Mouse (Mus musculus) hindbrain, embryonic 11.5 days (tissue): Measurements from ENCODE around the gene Rab11fip4. TPM values are rescaled to one million over a fixed set of nuclear protein-coding genes. Genes with fewer than 3 reads are reported as not detected.

Experiments
- ATAC-seq: fragments of 200-750 bp; cut with Nextera tagmentation; 2 replicates; pipeline ENCODE4 v1.8.0; 2017; ENCODE audit warnings: mild to moderate bottlenecking, moderate TSS enrichment, moderate library complexity; ENCODE audit not compliant: low FRiP score
- DNase-seq: peaks from one replicate; pipeline ENCODE4 v3.0.0-alpha.2; 2015; ENCODE audit warnings: low spot score
- H3K27ac ChIP-seq: fragments of 300-500 bp; sonication (generic); 2 replicates; pipeline ENCODE4 v1.5.1; 2014; ENCODE audit warnings: mild to moderate bottlenecking, low read depth, low read length
- H3K27me3 ChIP-seq: fragments of 300-500 bp; sonication (generic); 2 replicates; pipeline ENCODE4 v1.6.1; 2014; ENCODE audit warnings: mild to moderate bottlenecking, low read length, moderate library complexity, mixed read lengths; ENCODE audit not compliant: control insufficient read depth, insufficient read depth
- H3K36me3 ChIP-seq: fragments of 300-500 bp; sonication (generic); 2 replicates; pipeline ENCODE4 v1.6.1; 2014; ENCODE audit warnings: mild to moderate bottlenecking, low read length, moderate library complexity, mixed read lengths; ENCODE audit not compliant: control insufficient read depth, insufficient read depth
- H3K4me1 ChIP-seq: fragments of 300-500 bp; sonication (generic); replicated peaks from 2 replicates; pipeline ENCODE4 v1.6.1; 2014; ENCODE audit warnings: low read length, mixed read lengths; ENCODE audit not compliant: control insufficient read depth, insufficient read depth
- H3K4me2 ChIP-seq: fragments of 300-500 bp; sonication (generic); replicated peaks from 2 replicates; pipeline ENCODE4 v1.6.1; 2014; ENCODE audit warnings: mild to moderate bottlenecking, low read depth, low read length
- H3K4me3 ChIP-seq: fragments of 300-500 bp; sonication (generic); 2 replicates; pipeline ENCODE4 v1.5.1; 2014; ENCODE audit warnings: low read depth, low read length
- H3K9ac ChIP-seq: fragments of 300-500 bp; sonication (generic); 2 replicates; pipeline ENCODE4 v1.6.1; 2014; ENCODE audit warnings: low read depth, low read length
- H3K9me3 ChIP-seq: fragments of 300-500 bp; sonication (generic); 2 replicates; pipeline ENCODE4 v1.6.1; 2016; ENCODE audit warnings: low read length; ENCODE audit not compliant: control insufficient read depth
- whole genome bisulfite sequencing: fragments of 180-500 bp; shearing (Covaris S2); extraction: QIAGEN DNeasy Blood & Tissue Kit; methylation state at CpG from one replicate; pipeline ENCODE4 v1.1.7; 2014; 5-methylcytosine and 5-hydroxymethylcytosine counted together
- polyA plus RNA-seq: library from polyadenylated mRNA; unstranded; fragments of >200 nt; fragmentation: Nextera tagmentation; extraction: Ambion mirVana; gene quantifications from 2 replicates; pipeline ENCODE4 v1.2.1, GENCODE M21; 2014

Rab11fip4 gene
- polyA plus RNA-seq, 1 experiment from 2014 or later = 11.5 TPM

- Histone ChIP-seq H3K4me3 (no peak overlapping the region), H3K9ac (no peak overlapping the region), H3K4me1 (0 out of 2 replicates have a peak, but pooled peaks cover 2% of the 10 kb centered on the region), H3K27ac (no peak overlapping the region), H3K4me2 (no peak overlapping the region), H3K27me3 (no peaks in the 10 kb centered on the region), H3K36me3 (no peaks in the 10 kb centered on the region), H3K9me3 (no peaks in the 10 kb centered on the region)
- no peak for ATAC-seq
- DNase-seq = no peak
- 94% methylated on average over 6 of the region's 6 CpGs for WGBS
These were observed 142.0 kb downstream of the Rab11fip4 start for GRCm38 (mm10) chr11:79733013-79733412.

- no peaks in the 10 kb centered on the region for H3K9me3 ChIP-seq
- H3K4me3 ChIP-seq = no peak overlapping the region
- ATAC-seq (no peak), DNase-seq (peak; percentile 39)
- no peak overlapping the region for H3K4me2 ChIP-seq
- H3K27me3 ChIP-seq = no peaks in the 10 kb centered on the region
- H3K27ac ChIP-seq = no peak overlapping the region
- H3K36me3 ChIP-seq = no peaks in the 10 kb centered on the region
- WGBS = 82% methylated on average over 15 of the region's 15 CpGs
- H3K4me1 ChIP-seq = 0 out of 2 replicates have a peak, but pooled peaks cover 2% of the 10 kb centered on the region
- no peak overlapping the region for H3K9ac ChIP-seq
These were observed 145.4 kb downstream of the Rab11fip4 start for GRCm38 (mm10) chr11:79736232-79737006.

- 57% methylated on average over 12 of the region's 12 CpGs for WGBS
- Histone ChIP-seq H3K27me3 (no peaks in the 10 kb centered on the region), H3K9me3 (no peaks in the 10 kb centered on the region), H3K4me3 (no peak overlapping the region), H3K9ac (no peak overlapping the region), H3K36me3 (no peaks in the 10 kb centered on the region), H3K4me1 (0 out of 2 replicates have a peak, but pooled peaks cover 2% of the 10 kb centered on the region), H3K27ac (no peak overlapping the region), H3K4me2 (no peak overlapping the region)
- no peak for ATAC-seq
- peak; percentile 25 for DNase-seq
These were observed 146.2 kb downstream of the Rab11fip4 start for GRCm38 (mm10) chr11:79737126-79737697.

DNA sequence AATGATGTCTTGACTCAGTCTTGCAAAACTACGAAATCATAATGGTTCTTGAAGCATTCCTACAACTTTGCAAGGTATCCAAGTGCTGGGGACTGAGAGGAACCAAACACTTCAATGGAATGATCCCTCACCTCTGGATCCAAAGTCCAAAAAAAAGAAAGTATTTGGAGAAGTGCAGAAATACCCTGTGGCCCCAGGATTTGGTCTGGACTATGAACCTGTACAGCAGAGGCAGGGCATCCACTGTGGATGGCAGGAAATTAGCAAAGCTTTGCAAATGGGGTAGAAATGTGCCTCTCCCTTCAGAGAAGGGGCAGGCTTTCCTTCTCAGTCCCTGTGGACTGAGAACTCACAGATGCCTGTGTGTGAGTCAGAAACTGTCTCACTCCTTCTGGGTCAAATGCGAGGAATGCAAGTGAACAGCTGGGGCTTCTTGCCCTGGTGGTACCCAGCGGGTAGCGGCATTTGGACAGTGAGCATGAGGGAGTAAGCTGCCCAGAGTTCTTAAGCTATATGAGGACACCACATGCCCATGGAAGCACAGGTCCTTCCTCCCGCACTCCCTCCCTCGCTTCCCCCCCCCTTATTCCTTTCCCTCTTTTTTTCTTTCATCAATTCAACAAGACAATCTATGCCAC is 147.0 kb downstream of the Rab11fip4 start:
- 89% methylated on average over 6 of the region's 6 CpGs for WGBS
- H3K9ac ChIP-seq = no peak overlapping the region
- H3K27me3 ChIP-seq = no peaks in the 10 kb centered on the region
- H3K4me2 ChIP-seq = no peak overlapping the region
- no peak overlapping the region for H3K27ac ChIP-seq
- DNase-seq (no peak), ATAC-seq (no peak)
- H3K36me3 ChIP-seq = no peaks in the 10 kb centered on the region
- no peak overlapping the region for H3K4me3 ChIP-seq
- no peaks in the 10 kb centered on the region for H3K9me3 ChIP-seq
- 0 out of 2 replicates have a peak, but pooled peaks cover 2% of the 10 kb centered on the region for H3K4me1 ChIP-seq

DNA sequence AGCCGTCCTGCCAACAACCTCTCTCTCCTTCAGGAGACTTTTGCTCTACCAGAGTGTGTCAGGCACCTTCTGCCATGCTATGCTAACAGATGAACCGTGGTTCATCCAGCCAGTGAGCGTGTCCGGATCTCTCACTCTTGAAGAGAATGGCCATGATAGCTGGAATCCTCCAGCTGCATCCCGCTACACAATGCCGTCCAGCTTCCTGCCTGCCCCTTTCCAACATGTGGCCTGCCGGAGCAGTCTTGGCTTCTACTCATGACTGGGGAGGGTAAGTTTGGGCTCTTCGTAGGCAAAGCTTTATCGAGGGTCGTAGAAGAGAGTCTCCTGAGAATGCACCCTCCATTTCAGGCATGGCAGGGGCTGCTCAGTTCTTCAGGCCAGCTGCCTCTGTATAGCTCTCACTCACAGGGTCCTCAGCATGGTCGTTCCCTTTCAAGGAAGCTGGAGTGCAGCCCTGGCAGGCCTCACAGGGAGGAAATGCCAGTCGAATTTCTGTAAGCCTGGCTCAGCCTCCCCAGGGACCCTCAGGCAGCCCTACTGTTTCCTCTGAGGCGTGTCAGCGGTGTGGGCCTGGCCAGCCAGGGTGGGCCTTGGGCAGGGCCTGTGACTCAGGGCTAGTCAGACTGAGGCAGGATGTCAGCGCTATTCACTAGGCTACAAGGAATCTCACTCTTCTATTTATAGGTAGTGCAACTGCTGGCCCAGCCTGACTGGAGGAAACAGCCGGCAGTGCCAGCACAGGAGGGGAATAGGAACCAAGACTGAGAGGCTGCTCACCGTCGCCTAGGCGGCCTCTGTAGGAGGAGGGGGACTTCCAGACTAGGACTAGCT is 147.9 kb downstream of the Rab11fip4 start:
- ATAC-seq = no peak
- Histone ChIP-seq H3K9me3 (no peaks in the 10 kb centered on the region), H3K9ac (no peak overlapping the region), H3K4me1 (0 out of 2 replicates have a peak, but pooled peaks cover 2% of the 10 kb centered on the region), H3K4me2 (no peak overlapping the region), H3K27ac (no peak overlapping the region; the same call in 1 of the 2 replicates), H3K27me3 (no peaks in the 10 kb centered on the region), H3K4me3 (no peak overlapping the region), H3K36me3 (no peaks in the 10 kb centered on the region)
- WGBS = 74% methylated on average over 19 of the region's 19 CpGs
- DNase-seq = peak; percentile 21

DNA sequence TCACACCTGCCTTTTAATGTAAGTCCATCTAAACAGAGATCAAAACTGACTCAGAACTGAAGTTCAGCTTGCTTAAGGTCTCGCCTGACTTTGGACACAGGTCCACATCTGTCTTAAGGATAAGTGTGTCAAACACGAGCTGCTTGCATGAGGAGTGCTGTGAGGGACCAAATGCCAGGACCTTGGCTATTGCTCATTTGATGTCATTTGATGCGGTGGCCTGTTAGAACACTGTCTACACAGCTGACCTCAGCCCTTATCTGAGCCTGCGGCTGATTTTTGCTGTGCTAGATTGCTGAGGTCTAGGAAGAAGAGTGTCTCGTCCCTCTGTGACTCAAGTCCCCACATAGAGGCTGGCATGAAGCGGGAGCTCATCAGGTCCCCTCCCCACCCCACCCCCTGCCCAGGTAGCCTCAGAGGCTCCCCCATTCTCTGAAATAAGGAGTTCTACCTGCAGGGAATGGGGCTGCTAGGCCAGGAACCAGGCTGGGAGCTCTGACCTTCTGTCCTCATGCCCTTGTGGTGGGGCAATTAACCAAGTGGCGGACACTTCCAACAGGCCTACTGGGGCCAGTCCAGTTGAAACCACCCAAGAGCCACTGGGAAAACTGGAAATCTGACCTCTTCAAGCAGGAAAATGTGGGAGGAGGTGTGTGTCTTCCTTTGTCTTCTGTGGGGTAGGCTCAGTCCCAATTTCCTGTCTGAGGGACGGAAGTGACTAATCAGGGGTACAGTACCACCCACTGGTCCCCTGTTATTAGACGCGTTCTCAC is 149.9 kb downstream of the Rab11fip4 start:
- DNase-seq = no peak
- no peak overlapping the region for H3K27ac ChIP-seq
- H3K27me3 ChIP-seq = no peaks in the 10 kb centered on the region
- WGBS = 88% methylated on average over 10 of the region's 10 CpGs
- H3K9me3 ChIP-seq = no peaks in the 10 kb centered on the region
- no peak overlapping the region for H3K4me2 ChIP-seq
- H3K36me3 ChIP-seq = no peaks in the 10 kb centered on the region
- ATAC-seq = no peak
- no peak overlapping the region for H3K9ac ChIP-seq
- 0 out of 2 replicates have a peak, but pooled peaks cover 2% of the 10 kb centered on the region for H3K4me1 ChIP-seq
- H3K4me3 ChIP-seq = no peak overlapping the region

DNA sequence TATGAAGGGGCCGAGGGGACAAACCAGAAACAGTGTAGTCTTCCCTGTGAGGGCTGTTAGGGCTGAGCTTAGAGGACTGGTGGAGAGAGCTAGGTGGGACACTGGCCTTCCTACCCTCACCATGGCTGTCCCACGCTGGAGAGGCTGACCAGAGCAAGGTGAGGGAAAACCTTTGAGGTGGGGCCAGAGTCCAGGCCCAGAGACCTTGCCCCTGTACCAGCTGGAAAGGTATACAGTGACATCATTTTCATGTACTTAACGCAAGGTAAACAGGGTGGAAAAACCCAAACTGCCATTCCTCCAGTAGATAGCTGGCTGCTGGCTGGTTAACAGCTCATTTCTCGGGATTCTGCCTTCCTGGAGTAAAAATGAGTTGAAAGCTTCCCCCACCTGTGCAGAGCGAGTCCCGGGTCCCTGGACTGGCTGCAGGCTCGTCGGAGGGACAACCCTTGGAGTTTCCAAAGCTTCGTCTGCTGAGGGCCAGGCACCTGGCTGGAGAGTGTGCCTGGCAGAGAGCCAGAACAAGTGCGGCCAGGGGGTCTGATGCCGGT is 155.6 kb downstream of the Rab11fip4 start:
- H3K9ac ChIP-seq = no peak overlapping the region
- no peaks in the 10 kb centered on the region for H3K27me3 ChIP-seq
- no peak overlapping the region for H3K4me3 ChIP-seq
- H3K4me1 ChIP-seq = no peaks in the 10 kb centered on the region
- WGBS = 90% methylated on average over 11 of the region's 11 CpGs
- no peaks in the 10 kb centered on the region for H3K36me3 ChIP-seq
- H3K27ac ChIP-seq = no peak overlapping the region
- no peak overlapping the region for H3K4me2 ChIP-seq
- ATAC-seq (no peak), DNase-seq (no peak)
- no peaks in the 10 kb centered on the region for H3K9me3 ChIP-seq
